Mouse (Mus musculus): ENCODE data around the gene Fbxw20.
"Not testable (repeated sequence)": the region's sequence is repeated elsewhere in the genome, so short reads cannot be mapped to it uniquely, and the experiment has no call there.

Gene Fbxw20

GRCm38 (mm10) chr9:109234654-109235053, at the start of gene Fbxw20:
TSS of gene Fbxw20 (minus strand) at chr9:109234754.
- no peak for DNase-seq

- DNase-seq = no peak
These were observed 28.5 kb upstream of the Fbxw20 start for GRCm38 (mm10) chr9:109263041-109263440.

- DNase-seq = peak; percentile 11
These were observed 16.1 kb downstream of the Fbxw20 start for GRCm38 (mm10) chr9:109218449-109218848.

- not testable (repeated sequence) for DNase-seq
These were observed 33.2 kb downstream of the Fbxw20 start for GRCm38 (mm10) chr9:109201347-109201746.

- no peak for DNase-seq
These were observed 34.2 kb downstream of the Fbxw20 start for GRCm38 (mm10) chr9:109200349-109200748.

- DNase-seq = no peak
These were observed 35.2 kb downstream of the Fbxw20 start for GRCm38 (mm10) chr9:109199353-109199752.

- DNase-seq = not testable (repeated sequence)
These were observed 38.7 kb downstream of the Fbxw20 start, which contains the start of gene Fbxw13 for GRCm38 (mm10) chr9:109195875-109196274. TSS of gene Fbxw13 (minus strand) at chr9:109195975.

- DNase-seq = no peak
These were observed 57.3 kb downstream of the Fbxw20 start for GRCm38 (mm10) chr9:109177208-109177607.

- no peak for DNase-seq
These were observed 58.3 kb downstream of the Fbxw20 start for GRCm38 (mm10) chr9:109176301-109176700.
